Mouse (Mus musculus) thymus, adult 2 months (tissue): ENCODE measurements around the gene Ext2. TPM values are rescaled to one million over a fixed set of nuclear protein-coding genes. Genes with fewer than 3 reads are reported as not detected.

ENCODE experiments used
- DNase-seq: peaks from one replicate; pipeline ENCODE4 v3.0.0; 2021
- H3K27ac ChIP-seq: fragments of 200-500 bp; 2 replicates; pipeline ENCODE4 v1.5.1; 2012; ENCODE audit warnings: low read length, control low read depth; ENCODE audit not compliant: control insufficient read depth, insufficient read depth
- H3K27me3 ChIP-seq: fragments of 200-500 bp; 2 replicates; pipeline ENCODE4 v1.6.1; 2012; ENCODE audit warnings: mild to moderate bottlenecking, low read length, moderate library complexity, mixed read lengths; ENCODE audit not compliant: control insufficient read depth, insufficient read depth
- H3K36me3 ChIP-seq: fragments of 200-500 bp; 2 replicates; pipeline ENCODE4 v1.6.1; 2012; ENCODE audit warnings: mild to moderate bottlenecking, low read length, moderate library complexity; ENCODE audit not compliant: control insufficient read depth, insufficient read depth
- H3K4me1 ChIP-seq: fragments of 200-500 bp; replicated peaks from 2 replicates; pipeline ENCODE4 v1.6.1; 2012; ENCODE audit warnings: low read length; ENCODE audit not compliant: control insufficient read depth, insufficient read depth
- H3K4me3 ChIP-seq: fragments of 200-500 bp; 2 replicates; pipeline ENCODE4 v1.5.1; 2012; ENCODE audit warnings: mild to moderate bottlenecking, low read length, control low read depth, moderate library complexity; ENCODE audit not compliant: control insufficient read depth, insufficient read depth
- CTCF ChIP-seq: fragments of 200-500 bp; IDR thresholded peaks from 2 replicates; pipeline ENCODE4 v1.5.1; 2012; ENCODE audit warnings: mild to moderate bottlenecking, control low read depth, low read length, moderate library complexity, borderline replicate concordance; ENCODE audit not compliant: control insufficient read depth, poor library complexity, insufficient read depth; ENCODE audit errors: extremely low read depth
- POLR2A ChIP-seq: fragments of 200-500 bp; IDR thresholded peaks from 2 replicates; pipeline ENCODE4 v1.6.1; 2012; ENCODE audit warnings: mild to moderate bottlenecking, low read length, control low read depth, moderate library complexity; ENCODE audit not compliant: control insufficient read depth, poor library complexity, insufficient read depth; ENCODE audit errors: extremely low read depth
- WGBS: fragments of 180-500 bp; shearing (Covaris S2); methylation state at CpG from one replicate; pipeline ENCODE4 v1.1.7; 2018; 5-methylcytosine and 5-hydroxymethylcytosine counted together
- polyA plus RNA-seq: library from polyadenylated mRNA; depleted of rRNA; stranded (reverse); fragments of >200 nt; gene quantifications from 2 replicates; pipeline ENCODE4 v1.2.3, GENCODE M21; 2012

Gene Ext2
- polyA plus RNA-seq, 1 experiment = 46.6 TPM

DNA sequence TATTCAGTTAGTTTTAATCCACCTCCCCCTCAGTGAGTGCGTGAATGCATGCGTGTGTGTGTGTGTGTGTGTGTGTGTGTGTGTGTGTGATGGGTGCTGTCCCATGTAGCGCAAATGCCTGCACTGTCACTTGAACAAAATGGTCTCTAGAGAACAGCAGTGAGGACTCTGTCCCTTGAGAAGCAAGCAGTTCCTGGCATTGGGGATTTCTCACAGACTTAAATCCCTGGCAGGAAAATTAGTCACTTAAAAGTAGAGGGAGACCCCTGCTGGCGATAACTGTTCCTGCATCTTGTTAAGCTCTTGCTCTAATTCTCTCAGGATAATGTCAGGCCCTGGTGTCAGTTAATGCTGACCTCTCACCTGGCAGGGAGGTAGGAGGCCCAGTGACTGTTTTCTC lies 36.2 kb downstream of the Ext2 start:
- peak; percentile 56 for DNase-seq
- TF ChIP-seq CTCF (no peak), POLR2A (no peak)
- no peaks in the 10 kb centered on the region for H3K4me1 ChIP-seq
- H3K27ac ChIP-seq = no peak overlapping the region
- H3K4me3 ChIP-seq = no peak overlapping the region
- H3K27me3 ChIP-seq = no peaks in the 10 kb centered on the region
- 74% methylated on average over 4 of the region's 4 CpGs for WGBS
- no peaks in the 10 kb centered on the region for H3K36me3 ChIP-seq

DNA sequence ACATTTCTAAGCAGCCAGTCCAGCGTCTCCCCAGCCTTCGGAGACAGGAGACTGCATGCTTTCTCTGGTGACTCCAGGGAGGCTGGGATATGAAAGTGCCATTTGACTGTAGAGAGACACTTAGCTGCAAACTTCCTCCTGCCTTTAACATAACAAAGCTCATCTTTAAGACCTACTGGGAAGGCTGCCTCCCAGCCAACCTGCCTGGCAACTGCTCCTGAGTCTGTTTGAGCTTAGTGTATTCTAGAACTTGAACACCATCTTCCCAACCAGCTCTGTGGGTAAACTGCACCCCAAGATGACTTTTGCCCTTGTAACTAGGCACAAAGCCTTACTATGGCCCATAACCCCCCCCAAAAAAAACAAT lies 37.0 kb downstream of the Ext2 start:
- H3K27ac ChIP-seq = no peak overlapping the region
- H3K4me1 ChIP-seq = no peaks in the 10 kb centered on the region
- H3K27me3 ChIP-seq = no peaks in the 10 kb centered on the region
- no peaks in the 10 kb centered on the region for H3K36me3 ChIP-seq
- DNase-seq = no peak
- WGBS = 93% methylated on average over 2 of the region's 2 CpGs
- no peak overlapping the region for H3K4me3 ChIP-seq
- no peak for TF ChIP-seq CTCF
- TF ChIP-seq POLR2A = no peak

- Histone ChIP-seq H3K36me3 (no peaks in the 10 kb centered on the region), H3K27me3 (no peaks in the 10 kb centered on the region), H3K27ac (no peak overlapping the region), H3K4me3 (no peak overlapping the region), H3K4me1 (no peaks in the 10 kb centered on the region)
- no peak for DNase-seq
- TF ChIP-seq POLR2A (no peak), CTCF (no peak)
- WGBS = 96% methylated on average over 12 of the region's 12 CpGs
These were observed 37.5 kb downstream of the Ext2 start for GRCm38 (mm10) chr2:93784721-93785431.

GRCm38 (mm10) chr2:93783926-93784539 lies 38.3 kb downstream of the Ext2 start:
- WGBS = 97% methylated on average over 9 of the region's 9 CpGs

DNA sequence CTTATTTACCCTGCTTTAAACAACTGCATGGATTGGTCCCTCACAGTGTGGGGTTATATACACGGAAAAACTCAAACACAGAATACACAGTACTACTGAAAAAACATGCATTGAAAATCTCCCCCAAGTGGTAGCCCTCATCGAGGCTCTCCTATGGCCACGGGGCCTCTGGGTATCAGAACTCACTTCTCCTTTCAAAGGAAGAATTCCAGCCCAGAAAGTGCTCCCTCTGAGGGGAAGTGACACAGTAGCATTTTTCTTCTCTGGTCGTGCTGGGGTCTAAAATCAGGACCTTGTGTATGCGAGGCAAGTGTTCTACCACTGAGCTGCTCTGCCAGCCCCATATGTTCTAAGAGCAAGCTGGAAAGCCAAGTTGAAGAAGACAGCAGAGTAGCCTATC lies 39.7 kb downstream of the Ext2 start:
- no peak for DNase-seq
- no peaks in the 10 kb centered on the region for H3K27me3 ChIP-seq
- WGBS = 58% methylated on average over 5 of the region's 5 CpGs
- H3K27ac ChIP-seq = no peak overlapping the region
- no peak overlapping the region for H3K4me3 ChIP-seq
- no peaks in the 10 kb centered on the region for H3K36me3 ChIP-seq
- H3K4me1 ChIP-seq = no peaks in the 10 kb centered on the region
- no peak for TF ChIP-seq CTCF
- no peak for TF ChIP-seq POLR2A

More at GRCm38 (mm10) chr2:93783926-93784539, 38.3 kb downstream of the Ext2 start:
- no peaks in the 10 kb centered on the region for H3K27me3 ChIP-seq
- DNase-seq = no peak
- H3K4me3 ChIP-seq = no peak overlapping the region
- H3K27ac ChIP-seq = no peak overlapping the region
- no peaks in the 10 kb centered on the region for H3K36me3 ChIP-seq
- no peaks in the 10 kb centered on the region for H3K4me1 ChIP-seq
- TF ChIP-seq POLR2A = no peak
- TF ChIP-seq CTCF = no peak

DNA sequence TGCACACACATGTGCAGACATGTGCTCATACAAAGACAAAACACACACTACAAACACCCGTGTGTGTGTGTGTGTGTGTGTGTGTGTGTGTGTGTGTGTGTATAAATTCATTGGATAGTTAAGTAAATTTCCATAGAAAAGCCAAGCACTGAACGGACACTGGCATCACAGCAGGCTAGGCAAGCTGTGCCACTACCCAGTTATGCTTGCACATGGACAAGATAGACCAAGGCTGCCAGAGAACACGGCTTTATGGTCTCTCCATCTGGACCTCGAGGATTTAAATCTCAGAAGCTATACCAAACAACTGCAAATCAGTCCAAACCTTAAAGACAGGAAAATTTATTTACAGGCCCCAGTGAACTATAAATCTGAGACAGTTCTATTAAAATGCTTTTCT lies 40.2 kb downstream of the Ext2 start:
- no peaks in the 10 kb centered on the region for H3K4me1 ChIP-seq
- no peak overlapping the region for H3K4me3 ChIP-seq
- no peaks in the 10 kb centered on the region for H3K36me3 ChIP-seq
- H3K27ac ChIP-seq = no peak overlapping the region
- no peaks in the 10 kb centered on the region for H3K27me3 ChIP-seq
- no peak for TF ChIP-seq POLR2A
- TF ChIP-seq CTCF = no peak
- 91% methylated on average over 4 of the region's 4 CpGs for WGBS
- DNase-seq = no peak
